Mouse (Mus musculus): ENCODE data around the gene Tff2. TPM values are rescaled to one million over a fixed set of nuclear protein-coding genes. Genes with fewer than 3 reads are reported as not detected.

Gene Tff2
- polyA plus RNA-seq, 1 experiment from 2014 or later, result not detected

GRCm38 (mm10) chr17:31098788-31099187 is 45.3 kb downstream of the Tff2 start:
- 78% methylated on average over 5 of the region's 5 CpGs for WGBS
- no peaks in the 10 kb centered on the region for H3K9me3 ChIP-seq (replicated peaks)
- H3K27ac ChIP-seq, result no peak overlapping the region
- H3K36me3 ChIP-seq, result peaks cover 36% of the 10 kb centered on the region
- no peak overlapping the region for H3K4me2 ChIP-seq (replicated peaks)
- no peaks in the 10 kb centered on the region for H3K27me3 ChIP-seq
- no peak for ATAC-seq (ENCODE audit: low FRiP score)
- H3K4me1 ChIP-seq, result 0 out of 2 replicates have a peak, but pooled peaks cover 4% of the 10 kb centered on the region
- no peak overlapping the region for H3K9ac ChIP-seq
- no peak overlapping the region for H3K4me3 ChIP-seq

DNA sequence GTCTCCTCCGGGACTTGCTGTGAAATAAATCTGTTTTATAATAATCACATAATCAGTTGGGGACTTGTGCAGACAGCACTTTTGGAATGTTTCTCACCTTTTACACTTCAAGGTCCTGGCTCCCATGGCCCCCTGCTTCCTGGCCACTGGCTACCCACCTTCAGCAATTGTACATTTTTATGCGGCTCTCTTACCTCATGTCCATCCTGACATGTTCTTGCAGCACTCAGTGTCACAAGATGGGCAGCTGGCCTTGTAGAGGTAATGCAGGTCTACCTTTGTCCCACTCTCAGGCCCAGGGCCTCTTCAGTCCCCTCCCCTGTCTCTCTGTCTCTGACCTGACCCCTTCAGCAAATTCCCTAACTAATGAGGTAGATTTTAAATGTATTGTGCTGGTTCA is 47.2 kb downstream of the Tff2 start:
- Histone ChIP-seq H3K27me3 (no peaks in the 10 kb centered on the region), H3K4me1 (0 out of 2 replicates have a peak, but pooled peaks cover 4% of the 10 kb centered on the region), H3K4me3 (no peak overlapping the region), H3K9ac (no peak overlapping the region), H3K27ac (no peak overlapping the region), H3K36me3 (peaks cover 34% of the 10 kb centered on the region), H3K9me3 (replicated peaks) (no peaks in the 10 kb centered on the region), H3K4me2 (replicated peaks) (no peak overlapping the region)
- WGBS, result 91% methylated on average over 2 of the region's 2 CpGs
- no peak for ATAC-seq (ENCODE audit: low FRiP score)

DNA sequence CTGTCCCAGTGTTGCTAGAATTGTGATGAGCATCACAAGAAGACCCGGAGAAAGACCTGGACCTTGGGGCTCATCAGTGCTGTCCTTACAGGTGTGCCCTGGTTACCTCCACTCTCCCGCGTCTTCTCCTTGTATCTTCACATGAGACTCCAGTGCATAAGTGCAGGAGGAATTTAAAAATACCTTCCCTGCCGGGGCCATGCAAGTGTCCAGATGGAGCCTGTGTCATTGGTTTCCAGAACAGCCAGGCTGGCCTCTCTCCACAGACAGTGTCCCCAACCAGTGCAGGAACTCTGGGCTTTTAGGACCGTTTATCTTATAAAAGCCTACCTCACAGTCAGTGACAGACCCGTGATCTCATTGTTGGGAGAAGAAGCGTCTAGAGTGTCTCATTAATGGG is 48.5 kb downstream of the Tff2 start:
- H3K4me2 ChIP-seq (replicated peaks), result no peak overlapping the region
- H3K27ac ChIP-seq, result no peak overlapping the region
- no peaks in the 10 kb centered on the region for H3K27me3 ChIP-seq
- no peak overlapping the region for H3K9ac ChIP-seq
- no peaks in the 10 kb centered on the region for H3K9me3 ChIP-seq (replicated peaks)
- H3K36me3 ChIP-seq, result peaks cover 32% of the 10 kb centered on the region
- H3K4me1 ChIP-seq, result peaks cover 16% of the 10 kb centered on the region
- no peak for ATAC-seq (ENCODE audit: low FRiP score)
- H3K4me3 ChIP-seq, result no peak overlapping the region
- WGBS, result 90% methylated on average over 7 of the region's 7 CpGs

DNA sequence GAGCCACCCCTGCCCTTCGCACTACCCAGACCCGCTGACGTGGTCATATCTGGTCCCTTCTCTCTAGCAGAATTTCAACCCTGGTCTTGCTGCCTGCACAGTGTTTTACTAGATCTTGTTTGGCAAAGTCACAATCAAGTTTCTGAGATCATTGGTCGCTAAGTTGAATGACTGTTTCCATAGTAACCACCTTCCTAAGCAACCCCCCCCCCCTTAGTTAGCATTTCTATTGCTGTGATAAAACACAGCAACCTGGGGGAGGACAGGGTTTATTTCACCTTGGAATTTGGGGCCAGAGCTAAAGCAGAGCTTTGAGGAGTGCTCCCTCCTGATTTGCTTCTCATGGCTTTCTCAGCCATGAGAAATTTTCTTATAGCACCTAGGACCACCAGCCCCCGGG is 49.3 kb downstream of the Tff2 start:
- Histone ChIP-seq H3K9ac (no peak overlapping the region), H3K27me3 (no peaks in the 10 kb centered on the region), H3K4me3 (no peak overlapping the region), H3K4me1 (peaks cover 24% of the 10 kb centered on the region), H3K9me3 (replicated peaks) (no peaks in the 10 kb centered on the region), H3K36me3 (peaks cover 28% of the 10 kb centered on the region), H3K27ac (no peak overlapping the region), H3K4me2 (replicated peaks) (no peak overlapping the region)
- 57% methylated on average over 5 of the region's 5 CpGs for WGBS
- no peak for ATAC-seq (ENCODE audit: low FRiP score)

Other genes starting within 250 kb of the Tff2 start
- gene Glp1r, start 242.5 kb downstream of the Tff2 start, polyA plus RNA-seq (2016; fragmentation: Nextera tagmentation; extraction: Ambion mirVana), result not detected in 2 replicates
- 0.52 TPM in 1 of 2 replicates, not detected in the other for gene Umodl1, start 189.6 kb downstream of the Tff2 start, polyA plus RNA-seq (2016; fragmentation: Nextera tagmentation; extraction: Ambion mirVana)
- gene Abcg1, start 86.6 kb downstream of the Tff2 start, polyA plus RNA-seq (2016; fragmentation: Nextera tagmentation; extraction: Ambion mirVana), result 15.3 and 17.5 TPM in 2 replicates
- gene Tff3, start 14.6 kb downstream of the Tff2 start, polyA plus RNA-seq (2016; fragmentation: Nextera tagmentation; extraction: Ambion mirVana), result 0.53 TPM in 1 of 2 replicates, not detected in the other
- gene Tff1, start 21.0 kb upstream of the Tff2 start, polyA plus RNA-seq (2016; fragmentation: Nextera tagmentation; extraction: Ambion mirVana), result not detected in 2 replicates
- 0.12 TPM in 1 of 2 replicates, not detected in the other for gene Tmprss3, start 54.7 kb upstream of the Tff2 start, polyA plus RNA-seq (2016; fragmentation: Nextera tagmentation; extraction: Ambion mirVana)
- 0.65 TPM in 1 of 2 replicates, not detected in the other for gene Ubash3a, start 63.6 kb upstream of the Tff2 start, polyA plus RNA-seq (2016; fragmentation: Nextera tagmentation; extraction: Ambion mirVana)
- 6.9 and 8.2 TPM in 2 replicates for gene Rsph1, start 133.1 kb upstream of the Tff2 start, polyA plus RNA-seq (2016; fragmentation: Nextera tagmentation; extraction: Ambion mirVana)
- gene Slc37a1, start 142.5 kb upstream of the Tff2 start, polyA plus RNA-seq (2016; fragmentation: Nextera tagmentation; extraction: Ambion mirVana), result 15.5 and 15.8 TPM in 2 replicates
- gene Pde9a, start 241.9 kb upstream of the Tff2 start, polyA plus RNA-seq (2016; fragmentation: Nextera tagmentation; extraction: Ambion mirVana), result 30.4 and 33.3 TPM in 2 replicates